Mouse (Mus musculus): ENCODE results near the gene Ulk4.

Gene Ulk4

DNA sequence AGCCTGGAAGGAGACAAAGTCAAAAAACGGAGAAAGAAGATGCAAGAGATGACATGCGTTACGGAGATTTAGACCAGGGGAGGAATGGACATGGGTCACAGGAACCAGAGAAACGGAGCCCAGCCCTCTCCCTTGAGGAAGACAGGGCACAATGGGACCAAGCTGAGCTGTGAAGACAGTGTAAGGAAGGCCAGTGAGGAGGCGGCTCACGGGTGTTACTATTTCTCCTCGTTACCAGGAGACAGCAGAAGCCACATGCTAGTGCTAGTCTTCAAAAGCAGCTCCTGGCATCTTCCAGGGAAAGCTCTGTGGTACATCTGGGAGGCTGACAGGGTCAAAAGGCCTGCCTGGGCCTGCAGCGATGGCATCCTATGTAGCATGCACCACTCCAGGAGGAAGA, 89.2 kb downstream of the Ulk4 start:
- no peak for DNase-seq

DNA sequence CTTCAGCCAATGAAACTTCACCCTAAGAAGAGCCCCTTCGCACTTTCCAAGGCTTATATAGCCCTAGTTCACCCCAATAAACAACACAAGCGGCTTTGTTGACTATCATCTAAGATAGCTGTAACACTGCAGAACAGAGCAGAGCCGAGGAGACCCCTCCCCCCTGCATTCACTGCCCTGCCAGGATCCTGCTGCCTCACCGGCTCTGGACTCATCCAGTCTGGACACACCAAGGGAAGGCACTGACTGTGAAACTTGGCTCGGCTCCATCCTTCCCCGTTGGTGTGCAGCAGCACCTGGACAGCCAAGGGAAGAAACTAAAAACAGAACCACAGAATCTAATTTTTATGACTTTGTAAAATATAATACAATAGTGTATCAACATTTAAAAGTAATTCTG, 91.2 kb downstream of the Ulk4 start:
- DNase-seq, result peak; percentile 11 to 20

DNA sequence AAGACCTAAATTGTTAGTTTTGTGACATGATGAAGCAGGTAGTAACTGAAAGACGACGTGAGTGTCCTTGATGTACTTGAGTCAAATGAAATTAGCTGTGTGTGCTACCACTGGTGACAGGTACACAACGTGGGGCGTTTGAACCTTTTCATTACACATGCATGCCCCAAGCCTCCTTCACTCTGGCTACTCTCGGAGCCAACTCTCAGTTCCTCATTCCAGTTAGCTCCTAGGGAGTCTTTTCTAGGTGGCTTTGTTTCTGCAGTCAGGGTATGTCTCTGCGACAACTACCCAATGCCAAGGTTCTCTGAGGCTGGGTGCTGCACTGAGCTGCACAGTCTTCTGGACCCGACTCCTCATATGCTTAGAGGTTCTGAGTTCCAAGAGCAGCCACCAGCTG, 100.6 kb downstream of the Ulk4 start:
- no peak for DNase-seq

DNA sequence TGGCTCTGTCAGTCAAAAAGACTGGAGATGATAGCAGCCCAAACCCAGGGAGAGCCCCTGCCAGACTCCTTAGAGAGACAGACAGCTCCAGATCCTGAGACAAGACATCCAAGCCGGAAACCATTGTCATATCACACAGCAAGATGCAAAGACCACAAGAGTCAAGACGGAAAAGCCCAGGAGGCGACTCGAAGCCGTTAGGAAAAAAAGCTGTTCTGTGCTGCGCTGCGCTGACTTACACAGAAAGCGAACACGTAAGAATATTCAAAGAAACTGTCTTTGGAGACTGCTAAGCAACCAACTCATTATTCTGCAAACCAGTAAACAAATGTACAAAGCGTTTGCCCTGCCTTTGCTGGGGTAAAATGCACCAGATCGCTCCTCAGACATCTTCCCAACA, 101.8 kb downstream of the Ulk4 start:
- DNase-seq, result no peak

DNA sequence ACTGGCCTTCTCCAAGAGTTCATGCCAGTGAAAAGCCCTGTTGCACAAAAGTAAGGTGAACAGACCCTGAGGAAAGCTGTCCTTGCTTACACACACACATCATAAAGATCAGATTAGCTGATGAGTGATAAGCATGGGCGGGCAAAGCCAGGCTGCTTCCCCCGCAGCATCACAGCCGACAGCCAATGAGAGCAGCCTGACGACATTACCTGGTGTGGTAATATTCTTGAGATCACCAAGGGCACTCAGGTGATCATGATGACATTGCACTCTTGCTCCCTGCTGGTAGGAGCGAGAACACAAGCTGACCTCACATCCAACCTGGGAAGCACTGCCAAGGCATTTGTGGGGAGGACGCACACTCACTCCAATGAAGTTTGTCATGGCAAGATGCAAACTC, 104.9 kb downstream of the Ulk4 start:
- peak in 1 of 2 experiments; percentile 13 for DNase-seq

DNA sequence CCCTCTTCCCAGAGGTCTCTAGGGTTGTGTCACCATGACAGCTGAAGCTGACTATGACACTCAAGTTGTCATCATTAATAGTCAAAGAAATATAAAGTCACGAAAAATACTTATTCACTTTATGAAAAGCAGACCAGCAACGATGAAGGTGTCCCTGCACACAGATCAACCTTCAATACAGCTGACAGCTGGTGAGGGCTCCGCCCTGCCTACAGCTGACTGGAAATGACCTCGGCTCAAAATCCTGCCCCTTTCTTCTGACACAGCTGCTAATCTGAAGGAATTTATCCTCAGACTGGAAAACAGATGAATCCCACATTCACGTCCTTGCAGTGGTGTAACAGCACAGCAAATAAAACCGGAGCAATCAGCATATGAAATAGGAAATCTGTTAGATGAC, 105.4 kb downstream of the Ulk4 start:
- DNase-seq, result no peak

DNA sequence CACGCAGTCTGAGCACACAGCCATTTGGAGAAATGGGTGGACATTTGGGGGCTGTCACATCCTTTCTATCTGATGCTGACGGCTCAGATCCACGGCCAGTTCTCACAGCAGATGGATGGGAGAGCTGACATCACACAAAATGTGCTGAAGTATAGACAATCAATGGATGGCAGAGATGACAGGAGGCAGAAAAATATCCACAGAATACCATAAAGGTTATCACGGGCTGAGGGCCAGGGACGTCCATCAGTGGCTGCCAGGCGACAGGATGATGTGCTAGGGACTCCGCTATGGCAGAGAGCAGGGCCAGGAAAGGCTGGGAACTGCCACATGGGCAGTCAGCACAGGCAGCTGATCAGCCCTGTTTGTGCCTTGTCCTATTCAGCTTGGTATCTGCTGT, 112.4 kb downstream of the Ulk4 start:
- no peak for DNase-seq

DNA sequence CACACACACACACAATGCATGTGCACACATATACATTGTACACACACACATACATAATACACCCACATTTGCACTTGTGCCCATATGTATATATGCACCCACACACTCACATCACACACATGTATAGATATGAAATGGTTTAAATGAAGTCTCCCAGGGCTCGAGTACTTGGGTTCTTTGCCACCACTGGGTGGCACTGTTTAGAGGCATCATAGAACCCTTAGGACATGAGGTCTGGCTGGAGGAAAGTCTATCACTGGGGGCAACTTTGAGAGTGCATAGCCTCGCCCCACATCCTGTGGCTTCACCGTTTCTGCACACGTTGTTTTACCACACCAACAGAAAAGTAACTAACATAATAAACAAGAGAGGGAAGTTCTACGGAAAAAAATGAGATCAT, 114.2 kb downstream of the Ulk4 start:
- peak in 1 of 2 experiments; percentile 24 for DNase-seq

DNA sequence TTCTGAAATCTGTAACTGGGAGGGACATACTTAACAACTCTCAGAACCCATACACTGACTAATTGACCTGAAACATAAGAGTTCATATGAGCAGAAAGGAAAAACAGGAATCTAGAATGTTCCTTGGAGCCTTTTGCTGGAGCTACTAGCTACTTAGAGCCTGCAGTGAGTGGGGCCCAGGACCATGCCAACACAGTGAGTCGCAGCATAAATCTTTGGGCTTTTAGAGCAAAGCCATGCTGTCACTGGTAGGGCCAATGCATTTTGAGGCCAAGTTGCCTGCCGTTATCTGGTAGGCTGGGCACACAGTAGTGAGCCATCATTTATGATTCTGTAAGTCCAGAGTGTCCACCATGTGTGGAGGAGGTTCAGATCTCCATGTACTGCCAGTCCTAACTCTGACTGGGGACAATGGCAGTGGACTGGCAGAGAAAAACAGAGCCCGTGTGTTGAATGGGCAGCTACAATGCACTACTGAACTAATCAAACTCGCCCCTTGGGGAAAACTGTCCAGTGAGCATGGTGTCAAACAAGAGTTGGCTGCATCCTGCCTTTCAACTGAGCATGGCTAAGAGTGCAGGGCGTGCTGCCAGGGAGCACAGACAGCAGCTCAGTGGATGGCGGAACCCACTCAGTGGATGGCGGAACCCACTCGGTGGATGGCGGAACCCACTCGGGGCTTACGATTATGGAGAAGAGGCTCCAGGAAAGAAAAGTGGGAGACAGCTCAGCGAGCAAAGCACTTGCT, 115.0 kb downstream of the Ulk4 start:
- no peak for DNase-seq

DNA sequence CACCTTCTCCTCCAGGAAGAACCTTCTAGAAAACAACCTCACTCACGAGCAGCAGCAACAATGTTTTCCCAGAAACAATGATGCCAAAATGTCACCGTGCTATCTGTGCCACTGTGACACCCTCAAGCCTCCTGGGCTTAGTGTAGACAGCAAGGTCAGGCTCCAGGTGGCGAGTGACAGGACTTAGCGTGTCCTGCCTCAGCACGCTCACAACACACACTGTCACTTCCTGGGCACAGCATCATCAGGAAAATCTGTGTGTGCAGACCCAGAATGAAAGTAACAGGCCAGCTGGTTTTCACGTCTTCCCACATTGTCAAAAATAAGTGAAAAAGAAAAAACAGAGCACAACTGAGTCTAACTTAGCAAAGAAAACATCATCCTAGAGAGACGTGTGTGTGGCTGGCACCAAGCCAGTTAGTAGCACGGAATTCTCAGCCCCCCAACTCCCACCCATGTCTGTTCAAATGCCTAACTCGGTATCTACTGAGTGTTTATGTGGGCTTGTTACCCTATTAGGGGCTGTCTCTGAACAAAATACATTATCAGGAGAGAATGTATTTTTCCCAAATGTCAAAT, 120.7 kb downstream of the Ulk4 start:
- no peak for DNase-seq

DNA sequence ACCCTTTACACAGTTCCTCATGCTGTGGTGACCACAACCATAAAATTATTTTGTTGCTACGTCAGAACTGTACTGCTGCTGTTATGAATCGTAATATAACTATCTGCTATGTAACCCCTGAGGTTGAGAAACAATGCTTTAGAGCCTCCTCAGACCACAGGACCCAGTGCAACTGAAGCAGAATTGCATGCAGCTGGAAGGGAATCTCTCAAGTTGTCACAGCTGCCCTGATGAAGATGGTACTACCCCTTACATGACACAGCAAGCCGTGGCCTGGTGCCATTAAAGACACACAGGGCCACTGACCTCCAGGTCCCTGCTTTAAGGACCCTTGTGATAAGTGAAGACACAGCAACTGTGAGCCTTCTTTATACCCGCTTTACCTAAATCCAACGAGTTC, 123.7 kb downstream of the Ulk4 start:
- DNase-seq, result no peak

DNA sequence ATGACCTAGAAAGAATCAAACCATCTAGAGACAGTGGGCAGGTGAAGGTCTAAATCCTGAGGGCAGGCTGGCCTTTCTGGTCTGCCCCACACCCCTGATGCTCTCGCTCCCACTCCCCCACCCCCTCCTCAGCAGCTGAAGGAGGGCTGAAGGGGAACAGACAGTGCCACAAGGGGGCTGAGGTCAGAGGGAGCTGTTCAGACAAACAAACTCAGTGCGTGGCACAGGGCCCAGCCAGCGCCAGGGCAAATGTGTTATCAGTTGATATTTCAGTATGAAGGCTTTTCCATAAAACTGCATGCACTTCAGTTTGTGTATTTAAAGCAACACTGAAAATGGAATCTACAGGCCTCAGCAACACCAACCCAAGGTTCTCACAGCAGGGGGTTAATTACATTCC, 128.4 kb downstream of the Ulk4 start:
- no peak for DNase-seq

DNA sequence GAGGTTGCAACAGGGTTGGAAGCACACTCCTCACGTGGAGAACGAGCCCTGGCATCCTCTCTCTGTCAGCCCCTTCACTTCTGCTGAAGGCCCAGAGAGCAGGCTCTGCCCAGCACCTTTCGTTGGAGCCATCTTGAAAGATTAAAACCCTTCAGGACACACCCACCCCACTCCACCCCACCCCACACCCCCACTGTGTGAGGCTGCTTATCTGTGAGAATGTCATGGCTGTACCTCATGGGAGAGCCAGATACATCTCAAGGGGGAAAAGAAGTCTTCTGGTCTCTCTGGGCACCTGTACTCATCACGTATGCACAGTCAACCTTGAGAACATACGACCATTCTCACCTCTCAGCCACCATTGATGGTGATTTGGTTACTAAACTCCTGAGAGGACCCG, 133.8 kb downstream of the Ulk4 start:
- DNase-seq, result no peak

DNA sequence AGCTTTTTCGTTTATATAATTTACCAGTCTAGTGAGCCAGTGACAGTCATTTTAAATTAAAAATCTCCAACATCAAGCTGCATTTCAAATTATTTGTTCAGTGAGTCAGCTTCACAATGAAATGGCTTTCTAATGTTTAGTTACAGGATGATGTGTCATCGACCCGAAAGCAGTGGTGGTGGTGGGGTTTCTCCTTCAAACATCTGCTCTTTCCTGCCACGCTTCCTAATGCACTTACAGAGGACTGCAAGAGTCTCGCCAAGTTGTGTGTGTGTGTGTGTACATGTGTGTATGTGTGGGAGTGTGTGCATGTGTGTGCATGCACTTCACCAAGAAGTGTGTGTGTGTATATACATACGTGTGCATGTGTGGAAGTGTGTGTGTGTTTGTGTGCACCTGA, 144.4 kb downstream of the Ulk4 start:
- DNase-seq, result no peak

DNA sequence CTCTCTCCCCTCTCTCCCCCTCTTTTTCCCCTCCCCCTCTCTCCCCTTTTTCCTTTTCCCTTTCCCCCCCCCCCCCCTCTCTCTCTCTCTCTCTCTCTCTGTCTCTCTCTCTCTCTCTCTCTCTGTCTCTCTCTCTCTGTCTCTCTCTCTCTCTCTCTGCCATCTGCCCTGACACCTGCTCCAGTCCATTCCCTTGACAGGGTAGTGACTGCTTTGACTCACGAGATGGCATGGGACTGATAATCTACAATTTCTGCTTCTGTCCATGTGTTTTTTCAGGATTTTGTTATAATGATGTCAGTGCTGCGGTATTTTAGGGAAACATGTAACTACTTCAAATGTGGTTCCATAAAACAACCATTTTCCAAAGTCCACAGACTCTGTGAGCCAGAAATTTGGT, 147.5 kb downstream of the Ulk4 start:
- no peak for DNase-seq

DNA sequence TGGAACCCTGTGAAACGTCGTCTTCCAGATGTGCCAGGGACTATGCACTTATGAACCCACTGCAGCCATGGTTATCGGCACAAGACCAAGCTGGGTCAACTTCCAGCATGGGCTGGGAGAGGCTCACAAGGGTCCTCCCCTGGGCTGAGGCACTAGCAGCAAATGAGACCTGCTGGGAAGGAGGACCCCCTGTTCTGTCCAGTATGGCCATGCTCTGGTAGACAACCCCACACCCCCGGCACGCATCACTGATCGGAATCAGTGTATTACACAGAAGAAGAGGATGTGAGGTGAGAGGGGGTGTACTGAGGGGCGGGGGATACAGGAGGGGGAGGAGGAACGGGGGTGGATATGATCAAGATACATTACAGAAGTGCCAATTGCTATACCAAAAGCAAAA, 148.1 kb downstream of the Ulk4 start:
- DNase-seq, result no peak

DNA sequence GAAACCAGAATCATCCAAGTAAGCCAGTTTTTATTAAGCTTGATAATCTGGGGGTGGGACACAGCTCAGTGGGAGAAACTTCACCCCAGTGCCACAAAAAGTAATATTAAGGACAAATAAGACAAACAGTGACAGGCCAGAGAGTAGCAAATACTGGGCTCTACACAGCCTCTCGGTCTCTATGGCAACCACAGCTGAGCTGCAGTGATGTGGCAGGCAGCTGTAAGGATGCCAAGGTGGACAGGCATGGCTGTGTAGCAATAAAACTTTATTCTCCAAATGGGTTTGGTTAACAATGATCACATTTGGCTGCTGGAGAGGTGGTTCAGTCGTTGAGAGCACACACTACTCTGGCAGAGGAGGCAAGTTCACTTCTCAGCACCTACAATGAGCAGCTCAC, 150.0 kb downstream of the Ulk4 start:
- no peak for DNase-seq

DNA sequence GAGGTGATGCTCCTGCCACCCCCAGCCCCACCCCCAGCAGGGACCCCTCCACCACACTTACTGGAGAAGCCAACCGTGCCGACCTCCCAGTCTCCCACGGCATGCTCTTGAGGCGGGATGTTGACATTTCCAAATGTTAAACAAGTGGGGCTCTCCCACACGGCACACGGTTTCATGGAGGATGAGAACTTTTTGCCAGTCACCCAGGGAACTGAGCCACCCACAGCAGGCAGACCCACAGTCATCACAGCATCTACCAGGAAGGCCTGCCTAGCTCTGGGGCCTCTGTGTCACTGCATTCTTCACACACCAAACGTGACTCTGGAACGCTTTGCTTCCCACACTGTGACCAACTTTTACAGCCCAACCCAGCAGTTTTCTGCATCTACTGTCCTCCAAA, 152.3 kb downstream of the Ulk4 start:
- no peak for DNase-seq

DNA sequence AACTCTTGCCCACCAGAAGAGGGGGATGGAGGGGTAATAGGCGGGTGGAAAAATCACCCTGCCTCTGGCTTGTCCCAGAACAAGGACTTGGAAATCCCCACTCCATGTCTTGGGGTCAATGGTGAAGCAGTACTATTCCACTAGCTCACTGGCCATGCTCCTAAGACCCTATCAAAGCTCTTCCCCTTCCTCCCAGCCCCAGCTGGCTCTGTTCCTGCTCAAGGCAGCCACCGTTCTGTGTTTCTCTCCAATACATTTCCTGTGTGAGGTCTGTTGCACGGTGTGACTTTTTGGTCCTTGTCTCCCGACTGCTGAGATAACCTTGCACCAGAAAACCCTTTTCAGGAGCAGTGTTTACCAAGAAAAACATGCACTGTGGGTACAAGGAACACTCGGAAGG, 155.0 kb downstream of the Ulk4 start:
- DNase-seq, result no peak

DNA sequence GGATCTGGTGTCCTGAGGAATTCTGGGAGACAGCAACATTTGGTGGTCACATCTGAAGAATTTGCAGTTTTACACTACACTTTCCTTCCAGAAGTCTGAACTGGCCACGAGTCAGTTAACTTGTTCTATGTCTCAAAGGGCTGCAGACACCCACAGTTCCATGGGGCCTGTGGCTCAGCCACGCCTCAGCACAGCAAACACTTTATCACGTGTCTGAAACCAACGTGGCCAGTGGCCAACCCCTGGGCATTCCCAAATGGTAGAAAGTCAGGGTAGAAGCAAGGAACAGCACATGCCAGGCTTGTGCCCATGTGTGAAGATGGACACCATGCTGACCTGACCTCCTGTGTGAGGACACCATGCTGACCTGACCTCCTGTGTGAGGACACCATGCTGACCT, 159.1 kb downstream of the Ulk4 start:
- DNase-seq, result no peak

DNA sequence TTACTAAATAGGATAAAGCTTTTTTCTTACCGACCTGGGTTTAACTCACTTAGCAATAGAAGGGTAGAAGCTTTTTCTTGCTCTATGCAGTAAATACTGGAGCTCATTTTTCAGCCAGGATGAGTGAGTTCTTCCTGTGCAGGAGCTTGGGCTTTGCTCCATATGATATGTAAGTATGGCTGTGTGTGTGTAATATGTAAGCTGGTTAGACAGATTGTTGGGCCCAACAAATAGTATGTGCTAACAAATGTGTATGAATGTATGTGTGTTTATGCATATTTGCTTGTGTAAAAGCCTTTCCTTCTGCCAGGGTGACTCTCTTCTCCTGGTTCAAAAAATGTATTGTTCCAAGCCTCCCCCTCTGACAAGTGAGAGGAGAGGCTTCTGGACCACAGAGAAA, 164.9 kb downstream of the Ulk4 start:
- no peak for DNase-seq

DNA sequence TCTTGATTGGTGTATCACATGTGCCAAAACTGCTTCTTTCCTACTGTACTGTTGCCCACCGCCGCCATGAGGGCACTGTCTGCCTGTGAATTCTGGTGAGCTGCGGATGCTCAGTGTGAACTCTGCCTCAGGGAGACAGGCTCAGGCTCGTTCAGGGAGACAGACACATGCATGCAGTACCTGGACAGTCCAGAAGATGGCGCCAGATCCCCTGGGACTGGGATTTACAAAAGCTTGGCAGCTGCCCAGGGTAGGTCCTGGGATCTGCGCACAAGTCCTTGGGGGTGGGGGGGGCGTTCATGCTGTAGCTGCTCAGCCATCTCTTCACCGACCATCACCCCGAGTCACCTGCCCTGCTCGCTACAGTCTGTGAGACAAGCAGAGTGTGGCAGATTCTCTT, 168.9 kb downstream of the Ulk4 start:
- DNase-seq, result peak; percentile 44 to 70

DNA sequence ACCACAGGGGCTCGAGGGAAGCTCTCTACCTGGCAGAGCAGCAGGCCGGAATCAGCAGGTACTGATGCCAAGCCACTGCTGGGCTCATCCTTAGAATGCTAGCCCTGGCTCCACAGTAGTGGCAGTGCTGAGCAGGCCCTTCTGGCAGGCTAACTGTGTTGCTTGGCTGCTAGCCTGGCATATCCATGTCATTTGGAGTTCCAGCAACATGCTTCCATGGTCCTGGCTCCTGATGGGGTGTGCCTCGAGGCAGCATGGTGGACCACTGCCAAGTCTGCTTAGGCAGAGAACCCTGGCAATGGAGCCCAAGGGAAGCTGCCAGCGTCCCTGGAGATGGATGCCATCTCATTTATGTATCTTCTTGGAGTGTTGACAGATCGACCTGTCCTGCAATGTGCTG, 169.4 kb downstream of the Ulk4 start:
- peak; percentile 30 to 39 for DNase-seq

DNA sequence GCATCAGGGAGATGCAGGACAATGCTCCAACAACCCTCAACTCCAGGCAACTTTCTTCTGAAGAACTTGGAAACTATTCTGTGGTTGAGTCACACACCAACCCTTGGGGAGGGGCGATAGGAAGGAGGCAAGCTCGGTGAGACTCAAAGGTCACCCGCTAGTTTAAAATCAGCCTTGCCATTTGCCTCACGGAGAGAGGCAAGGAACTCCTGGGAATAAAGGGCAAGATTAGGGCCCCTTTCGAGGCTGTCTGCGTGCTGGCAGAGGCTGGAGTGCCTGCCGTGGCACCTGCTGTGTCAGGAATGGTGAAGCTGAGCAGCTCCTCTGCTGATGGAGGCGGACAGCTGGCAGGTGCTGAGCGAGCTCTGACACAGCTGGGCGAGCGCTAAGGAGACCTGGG, 169.9 kb downstream of the Ulk4 start:
- DNase-seq, result peak; percentile 15 to 29

DNA sequence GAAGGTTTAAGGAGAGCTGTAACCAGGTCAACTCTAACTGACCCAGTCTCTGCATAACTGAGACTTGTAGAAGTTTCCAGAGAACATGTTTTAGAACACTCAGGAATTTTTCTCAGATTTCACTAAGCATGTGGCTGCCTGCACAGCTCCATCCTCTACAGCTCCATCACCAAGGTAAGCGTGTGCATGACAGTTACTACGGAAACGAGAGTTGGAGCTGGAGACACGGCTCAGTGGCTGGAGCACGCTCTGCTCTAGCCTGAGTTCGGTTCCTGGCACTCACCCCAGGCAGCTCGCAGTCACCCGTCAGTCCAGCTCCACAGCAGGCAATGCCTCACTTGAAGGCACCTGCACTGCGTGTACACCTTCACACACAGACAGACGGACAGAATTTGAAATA, 175.5 kb downstream of the Ulk4 start:
- no peak for DNase-seq
